Mouse (Mus musculus) hindbrain, embryonic 15.5 days (tissue): ENCODE data around the gene Nptxr. TPM values are rescaled to one million over a fixed set of nuclear protein-coding genes. Genes with fewer than 3 reads are reported as not detected.

Experiments used
- ATAC-seq: fragments of 200-750 bp; cut with Nextera tagmentation; 2 replicates; pipeline ENCODE4 v1.8.0; 2017; ENCODE audit warnings: low read depth, moderate number of reproducible peaks, moderate TSS enrichment; ENCODE audit not compliant: low FRiP score
- H3K27ac ChIP-seq: fragments of 300-500 bp; sonication (generic); replicated peaks from 2 replicates; pipeline ENCODE4 v1.5.1; 2015; ENCODE audit warnings: mild to moderate bottlenecking, inconsistent platforms
- H3K27me3 ChIP-seq: fragments of 300-500 bp; sonication (generic); 2 replicates; pipeline ENCODE4 v1.6.1; 2015; ENCODE audit warnings: control low read depth, inconsistent platforms
- H3K36me3 ChIP-seq: fragments of 300-500 bp; sonication (generic); 2 replicates; pipeline ENCODE4 v1.6.1; 2015; ENCODE audit warnings: control low read depth, inconsistent platforms
- H3K4me1 ChIP-seq: fragments of 300-500 bp; sonication (generic); replicated peaks from 2 replicates; pipeline ENCODE4 v1.6.1; 2015; ENCODE audit warnings: control low read depth, inconsistent platforms
- H3K4me2 ChIP-seq: fragments of 300-500 bp; sonication (generic); 2 replicates; pipeline ENCODE4 v1.6.1; 2015; ENCODE audit warnings: moderate library complexity, mild to moderate bottlenecking, inconsistent platforms
- H3K4me3 ChIP-seq: fragments of 300-500 bp; sonication (generic); 2 replicates; pipeline ENCODE4 v1.5.1; 2015; ENCODE audit warnings: mild to moderate bottlenecking, inconsistent platforms
- H3K9ac ChIP-seq: fragments of 300-500 bp; sonication (generic); 2 replicates; pipeline ENCODE4 v1.6.1; 2015; ENCODE audit warnings: inconsistent platforms
- H3K9me3 ChIP-seq: fragments of 300-500 bp; sonication (generic); 2 replicates; pipeline ENCODE4 v1.6.1; 2016; ENCODE audit warnings: control low read depth, inconsistent platforms
- WGBS: fragments of 180-500 bp; shearing (Covaris S2); methylation state at CpG from one replicate; pipeline ENCODE4 v1.1.7; 2015; 5-methylcytosine and 5-hydroxymethylcytosine counted together
- polyA plus RNA-seq: library from polyadenylated mRNA; unstranded; fragments of >200 nt; fragmentation: Nextera tagmentation; extraction: Ambion mirVana; gene quantifications from 2 replicates; pipeline ENCODE4 v1.2.1, GENCODE M21; 2015

Gene Nptxr
- polyA plus RNA-seq, 1 experiment from 2014 or later, result 61.3 TPM

DNA sequence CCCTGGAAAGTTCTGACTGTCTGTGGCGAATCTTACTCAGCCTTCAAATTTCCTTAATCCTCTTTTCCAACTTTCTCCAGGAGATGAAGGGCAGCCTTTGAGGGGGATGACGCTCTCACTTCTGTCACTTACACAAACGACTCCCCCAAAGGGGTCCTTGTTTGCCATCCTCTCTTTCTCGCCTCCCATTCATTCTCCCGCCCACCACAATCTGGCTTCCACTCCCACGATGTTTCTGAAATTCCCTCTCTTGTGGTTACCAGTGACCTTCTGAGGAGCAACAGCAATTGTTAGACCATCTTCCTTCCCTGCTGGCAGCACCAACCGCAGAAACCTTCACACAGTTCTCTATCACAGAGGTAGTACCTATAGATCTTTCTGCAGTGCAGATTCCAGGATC, 28.9 kb downstream of the Nptxr start:
- Histone ChIP-seq H3K4me3 (no peak overlapping the region), H3K9ac (no peak overlapping the region), H3K36me3 (no peaks in the 10 kb centered on the region), H3K9me3 (no peaks in the 10 kb centered on the region), H3K4me1 (peaks cover 35% of the 10 kb centered on the region), H3K27ac (no peak overlapping the region), H3K27me3 (no peaks in the 10 kb centered on the region), H3K4me2 (no peak overlapping the region)
- WGBS, result 74% methylated on average over 7 of the region's 7 CpGs
- ATAC-seq, result no peak

DNA sequence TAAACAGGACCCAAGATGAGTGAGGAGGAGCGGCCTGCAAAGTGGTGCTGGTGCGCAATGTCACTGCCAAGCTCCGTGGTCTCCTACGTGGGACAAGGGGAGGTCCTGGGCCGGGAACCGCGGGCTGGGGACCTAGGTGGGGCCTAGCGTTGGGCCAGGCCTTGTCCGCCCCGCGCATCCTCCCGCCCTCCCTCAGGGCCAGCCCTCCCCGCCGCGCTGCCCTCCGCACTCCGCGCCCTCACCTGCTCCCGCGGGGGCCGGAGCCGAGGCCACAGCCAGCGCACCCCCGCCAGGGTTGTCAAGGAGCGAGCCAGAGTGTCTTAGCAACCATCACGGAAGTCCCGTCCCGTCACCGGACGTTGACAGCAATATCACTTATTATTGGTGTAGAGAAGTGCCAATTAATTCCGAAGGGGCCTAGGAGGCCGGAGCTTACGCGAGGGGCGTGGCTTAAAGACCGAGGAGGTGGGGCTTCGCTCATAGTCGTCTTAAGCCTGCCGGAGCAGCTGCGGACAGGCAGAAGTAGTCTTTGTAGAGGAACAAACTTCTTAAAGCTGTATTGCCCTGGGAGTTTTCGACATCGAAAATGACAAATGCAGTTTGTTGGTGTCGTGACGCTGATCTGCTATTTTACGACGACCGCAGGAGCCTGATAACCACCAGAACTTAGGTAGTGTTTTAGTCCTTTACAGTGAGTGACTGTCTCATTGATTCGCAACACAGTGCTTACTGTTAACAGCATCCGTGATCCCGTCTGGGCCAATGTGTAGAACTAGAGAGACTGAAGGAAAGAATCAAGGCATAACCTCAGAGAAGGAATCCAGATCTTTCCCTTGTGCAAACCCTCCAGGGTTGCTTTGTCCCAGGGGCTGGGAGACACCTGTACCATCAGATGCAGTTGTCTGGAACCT, 30.2 kb downstream of the Nptxr start:
- no peaks in the 10 kb centered on the region for H3K27me3 ChIP-seq
- under 1% methylated on average over 50 of the region's 50 CpGs for WGBS
- peaks cover 40% of the 10 kb centered on the region for H3K4me1 ChIP-seq
- no peaks in the 10 kb centered on the region for H3K36me3 ChIP-seq
- peak overlapping the region; percentile 93 for H3K9ac ChIP-seq
- H3K9me3 ChIP-seq, result no peaks in the 10 kb centered on the region
- peak overlapping the region; percentile 81 for H3K27ac ChIP-seq
- H3K4me2 ChIP-seq, result peak overlapping the region; percentile 75
- H3K4me3 ChIP-seq, result peak overlapping the region; percentile 89
- peak; percentile 99 for ATAC-seq

- WGBS, result 66% methylated on average over 21 of the region's 21 CpGs
- no peak overlapping the region for H3K4me2 ChIP-seq
These were observed 33.8 kb downstream of the Nptxr start for GRCm38 (mm10) chr15:79770629-79771240.

DNA sequence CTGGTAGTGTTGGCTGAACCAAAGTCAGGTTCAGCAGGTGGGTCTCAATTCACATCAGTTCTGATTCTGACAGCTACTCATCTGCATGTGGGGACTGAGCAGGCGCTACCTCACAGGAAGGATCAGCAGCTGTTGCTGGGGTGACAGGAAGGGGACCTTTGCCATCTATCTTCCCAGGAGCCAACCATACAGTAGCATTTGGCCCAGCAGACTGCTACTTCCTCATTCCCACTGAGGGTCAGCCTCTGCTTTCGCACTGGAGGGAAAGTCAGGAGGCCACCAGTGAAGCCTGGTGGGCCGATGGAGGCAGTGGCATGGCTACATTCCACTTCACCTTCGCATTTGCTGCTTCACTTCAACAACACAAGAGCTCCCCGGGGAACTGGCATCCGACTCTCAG, 36.3 kb downstream of the Nptxr start:
- Histone ChIP-seq H3K9ac (no peak overlapping the region), H3K27ac (no peak overlapping the region), H3K4me3 (no peak overlapping the region), H3K4me2 (no peak overlapping the region), H3K27me3 (no peaks in the 10 kb centered on the region), H3K9me3 (no peaks in the 10 kb centered on the region), H3K4me1 (peaks cover 58% of the 10 kb centered on the region), H3K36me3 (peaks cover under 1% of the 10 kb centered on the region)
- 54% methylated on average over 6 of the region's 6 CpGs for WGBS
- no peak for ATAC-seq

More at GRCm38 (mm10) chr15:79770629-79771240, 33.8 kb downstream of the Nptxr start:
- H3K9ac ChIP-seq, result no peak overlapping the region
- no peaks in the 10 kb centered on the region for H3K9me3 ChIP-seq
- no peaks in the 10 kb centered on the region for H3K27me3 ChIP-seq
- H3K4me1 ChIP-seq, result peaks cover 54% of the 10 kb centered on the region
- H3K27ac ChIP-seq, result no peak overlapping the region
- no peaks in the 10 kb centered on the region for H3K36me3 ChIP-seq
- no peak for ATAC-seq
- H3K4me3 ChIP-seq, result no peak overlapping the region

DNA sequence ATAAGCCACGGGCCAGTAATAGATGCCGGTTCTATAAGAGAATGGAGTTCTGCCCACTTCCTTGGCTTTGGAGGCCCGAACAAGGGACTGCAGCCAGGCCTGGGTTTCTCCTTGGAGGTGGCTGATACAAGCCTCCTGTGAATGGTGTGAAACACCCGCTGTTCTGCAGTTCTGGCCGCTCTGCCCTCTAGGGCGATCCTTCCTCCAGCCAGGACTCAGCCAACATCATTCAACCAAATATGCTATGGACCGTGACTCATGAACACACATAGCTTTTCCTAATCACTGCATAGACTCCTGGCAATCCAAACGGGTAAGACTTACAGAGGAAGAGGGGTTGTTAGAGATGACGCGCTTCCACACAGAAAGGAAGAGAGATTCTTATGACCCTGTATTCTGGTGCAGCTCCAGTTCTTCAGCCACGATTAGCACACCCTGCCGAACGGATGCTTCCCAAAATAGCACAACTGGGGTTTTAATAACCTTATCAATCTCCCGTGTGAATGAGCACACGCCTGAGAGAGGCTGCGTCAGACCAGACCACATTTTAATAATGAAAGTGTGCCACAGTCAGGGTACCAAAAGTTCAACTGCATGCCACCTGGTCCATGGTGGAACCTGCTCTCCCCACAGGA, 37.1 kb downstream of the Nptxr start:
- H3K4me3 ChIP-seq, result no peak overlapping the region
- peaks cover 50% of the 10 kb centered on the region for H3K4me1 ChIP-seq
- no peaks in the 10 kb centered on the region for H3K9me3 ChIP-seq
- no peak overlapping the region for H3K27ac ChIP-seq
- no peak overlapping the region for H3K4me2 ChIP-seq
- H3K27me3 ChIP-seq, result no peaks in the 10 kb centered on the region
- WGBS, result 73% methylated on average over 16 of the region's 16 CpGs
- no peak for ATAC-seq
- H3K9ac ChIP-seq, result no peak overlapping the region
- peaks cover 9% of the 10 kb centered on the region for H3K36me3 ChIP-seq

- Histone ChIP-seq H3K4me3 (no peak overlapping the region), H3K9me3 (no peaks in the 10 kb centered on the region), H3K9ac (no peak overlapping the region), H3K4me2 (no peak overlapping the region), H3K36me3 (peaks cover 12% of the 10 kb centered on the region), H3K27me3 (no peaks in the 10 kb centered on the region), H3K27ac (0 out of 2 replicates have a peak overlapping the region, but pooled peaks have one; percentile 11), H3K4me1 (peaks cover 48% of the 10 kb centered on the region)
- WGBS, result 80% methylated on average over 10 of the region's 10 CpGs
- no peak for ATAC-seq
These were observed 37.9 kb downstream of the Nptxr start for GRCm38 (mm10) chr15:79766586-79767071.

DNA sequence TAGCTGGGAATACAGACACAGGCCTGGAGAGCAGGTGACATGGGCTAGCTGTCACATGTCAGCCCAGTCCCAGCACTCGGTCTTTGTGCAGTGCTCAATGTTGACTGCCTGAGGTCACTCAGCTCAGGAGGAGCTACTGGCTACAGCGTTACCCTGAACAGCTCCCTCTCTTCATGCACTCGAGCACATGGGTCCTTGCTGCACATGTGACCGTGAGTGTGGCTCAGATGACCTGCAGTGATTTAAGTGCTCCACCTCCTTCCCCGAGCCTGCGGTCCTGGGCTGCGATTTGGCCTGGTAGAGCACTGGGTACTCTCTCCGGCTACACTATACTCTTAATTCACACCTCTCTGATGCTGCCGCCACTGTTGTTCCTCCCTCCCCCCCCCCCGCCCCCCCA, 38.4 kb downstream of the Nptxr start:
- Histone ChIP-seq H3K9me3 (no peaks in the 10 kb centered on the region), H3K4me2 (no peak overlapping the region), H3K36me3 (peaks cover 14% of the 10 kb centered on the region), H3K27me3 (no peaks in the 10 kb centered on the region), H3K4me1 (peaks cover 43% of the 10 kb centered on the region), H3K27ac (no peak overlapping the region), H3K9ac (no peak overlapping the region), H3K4me3 (no peak overlapping the region)
- ATAC-seq, result no peak
- WGBS, result 71% methylated on average over 10 of the region's 10 CpGs

GRCm38 (mm10) chr15:79765361-79765760, 39.2 kb downstream of the Nptxr start:
- H3K4me1 ChIP-seq, result peaks cover 36% of the 10 kb centered on the region; the same call in 1 of the 2 replicates

DNA sequence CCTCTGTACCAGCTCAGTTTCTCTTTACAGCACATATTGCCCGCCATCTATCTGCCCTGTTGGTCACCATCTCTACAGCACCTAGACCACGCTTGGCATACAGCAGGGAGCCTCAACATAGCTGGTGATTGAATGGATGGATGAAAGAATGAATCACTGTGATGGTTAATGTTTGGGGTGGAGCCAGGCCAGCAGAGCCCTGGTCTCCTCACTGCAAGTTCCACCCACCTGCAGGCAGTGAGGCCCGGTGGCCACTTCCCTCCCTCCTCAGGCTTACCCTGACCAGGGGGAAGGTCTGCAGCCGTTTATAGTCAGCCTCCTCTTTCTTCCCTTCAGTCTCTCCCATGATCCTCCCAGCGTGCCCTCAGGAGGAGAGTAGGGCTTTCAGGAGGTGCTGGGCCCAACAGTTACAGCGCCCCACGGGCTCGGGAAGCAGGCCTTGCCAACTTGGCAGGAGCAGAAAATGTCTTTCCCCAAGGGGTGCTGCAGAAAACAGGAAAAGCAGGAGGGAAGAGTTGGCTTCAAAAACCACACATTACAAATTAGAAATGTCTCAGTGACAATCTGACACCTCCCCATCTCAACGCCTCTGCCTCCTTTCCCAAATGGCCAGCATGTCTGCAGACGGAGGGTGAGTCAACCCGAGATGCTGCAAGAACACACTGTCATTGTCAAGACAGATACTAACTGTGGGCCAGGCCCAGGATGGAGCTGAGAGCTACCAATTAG, 39.9 kb downstream of the Nptxr start:
- no peak overlapping the region for H3K9ac ChIP-seq
- no peaks in the 10 kb centered on the region for H3K27me3 ChIP-seq
- H3K36me3 ChIP-seq, result peaks cover 14% of the 10 kb centered on the region
- H3K4me2 ChIP-seq, result no peak overlapping the region
- peaks cover 33% of the 10 kb centered on the region; the same call in 1 of the 2 replicates for H3K4me1 ChIP-seq
- H3K9me3 ChIP-seq, result no peaks in the 10 kb centered on the region
- ATAC-seq, result no peak
- 84% methylated on average over 11 of the region's 11 CpGs for WGBS
- H3K27ac ChIP-seq, result no peak overlapping the region
- H3K4me3 ChIP-seq, result no peak overlapping the region

More at GRCm38 (mm10) chr15:79765361-79765760, 39.2 kb downstream of the Nptxr start:
- Histone ChIP-seq H3K27ac (no peak overlapping the region), H3K9me3 (no peaks in the 10 kb centered on the region), H3K36me3 (peaks cover 14% of the 10 kb centered on the region), H3K4me2 (no peak overlapping the region), H3K4me3 (no peak overlapping the region), H3K9ac (no peak overlapping the region), H3K27me3 (no peaks in the 10 kb centered on the region)
- WGBS, result 68% methylated on average over 2 of the region's 2 CpGs
- ATAC-seq, result no peak

GRCm38 (mm10) chr15:79763601-79764246, 40.8 kb downstream of the Nptxr start:
- Histone ChIP-seq H3K4me3 (no peak overlapping the region), H3K9me3 (no peaks in the 10 kb centered on the region), H3K9ac (no peak overlapping the region), H3K4me2 (no peak overlapping the region), H3K27ac (no peak overlapping the region), H3K27me3 (no peaks in the 10 kb centered on the region), H3K4me1 (peaks cover 33% of the 10 kb centered on the region; the same call in 1 of the 2 replicates), H3K36me3 (peaks cover 14% of the 10 kb centered on the region)
- no peak for ATAC-seq
- 84% methylated on average over 7 of the region's 7 CpGs for WGBS

DNA sequence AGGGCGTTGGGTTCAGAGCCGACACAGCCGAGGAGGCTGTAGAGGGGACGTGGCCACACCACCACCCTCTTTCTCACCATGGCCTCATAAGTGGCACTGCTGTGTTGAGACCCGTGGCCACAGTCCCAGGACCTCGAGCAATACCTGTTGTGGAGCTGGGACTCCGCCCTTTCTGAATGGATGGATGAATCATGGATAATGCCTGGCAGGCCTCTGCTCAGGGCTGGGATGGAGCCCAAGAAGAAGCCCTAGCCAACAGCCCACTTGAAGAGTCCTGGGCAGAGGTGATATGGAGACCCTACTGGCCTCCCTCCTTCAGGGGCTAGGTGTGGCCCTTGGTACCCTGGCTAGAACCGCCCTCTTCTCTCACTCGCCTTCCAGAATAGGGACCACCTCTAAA, 41.6 kb downstream of the Nptxr start:
- 90% methylated on average over 9 of the region's 9 CpGs for WGBS
- no peak for ATAC-seq
- no peak overlapping the region for H3K9ac ChIP-seq
- H3K36me3 ChIP-seq, result peaks cover 14% of the 10 kb centered on the region
- H3K9me3 ChIP-seq, result no peaks in the 10 kb centered on the region
- H3K27me3 ChIP-seq, result no peaks in the 10 kb centered on the region
- no peak overlapping the region for H3K27ac ChIP-seq
- no peak overlapping the region for H3K4me3 ChIP-seq
- peaks cover 30% of the 10 kb centered on the region; the same call in 1 of the 2 replicates for H3K4me1 ChIP-seq
- H3K4me2 ChIP-seq, result no peak overlapping the region
